Mouse (Mus musculus): ENCODE results near the gene Arhgap35.
A peak's percentile ranks its signal among the peaks of the same experiment; 100 is the strongest.

The Arhgap35 gene

DNA sequence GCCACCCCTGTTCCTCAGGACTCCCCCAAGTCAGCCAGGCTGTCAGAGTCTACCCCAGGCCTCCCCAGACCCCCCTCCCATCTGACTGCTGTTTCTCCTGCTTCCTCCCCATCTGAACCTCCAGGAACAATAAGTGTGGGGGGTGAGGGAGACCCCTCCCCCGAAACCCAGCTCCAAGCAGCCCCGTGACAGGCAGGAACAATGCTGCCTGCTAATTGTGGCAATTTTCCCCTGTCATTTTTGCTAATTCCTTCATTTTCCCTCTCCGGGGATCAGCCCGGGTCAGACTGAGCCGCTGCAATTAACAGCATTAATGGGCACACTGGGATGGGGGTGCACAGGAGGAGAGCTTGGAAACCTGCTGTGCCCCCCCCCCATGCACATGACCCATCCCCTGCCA, 146.7 kb downstream of the Arhgap35 start:
- no peak for DNase-seq (ENCODE audit: low spot score in 2 of 2)

DNA sequence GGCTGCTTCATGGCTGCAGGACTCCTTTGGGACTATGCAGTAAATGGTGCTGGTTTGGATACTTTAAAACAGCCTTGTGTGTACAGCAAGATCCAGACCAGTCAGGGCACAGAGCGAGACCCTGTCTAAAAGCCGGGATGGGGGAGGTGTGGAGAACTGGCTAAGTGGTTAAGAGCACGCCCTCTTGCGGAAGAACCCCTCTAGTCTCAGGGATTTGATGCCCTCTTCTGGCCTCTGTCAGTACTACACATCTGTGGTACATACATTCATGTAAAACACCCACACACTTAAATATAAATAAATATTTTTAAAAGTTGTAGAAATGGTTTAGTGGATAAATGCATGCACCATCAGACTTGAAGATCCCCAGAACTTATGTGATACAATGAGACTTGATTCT, 148.2 kb downstream of the Arhgap35 start:
- no peak for DNase-seq (ENCODE audit: low spot score in 2 of 2)

DNA sequence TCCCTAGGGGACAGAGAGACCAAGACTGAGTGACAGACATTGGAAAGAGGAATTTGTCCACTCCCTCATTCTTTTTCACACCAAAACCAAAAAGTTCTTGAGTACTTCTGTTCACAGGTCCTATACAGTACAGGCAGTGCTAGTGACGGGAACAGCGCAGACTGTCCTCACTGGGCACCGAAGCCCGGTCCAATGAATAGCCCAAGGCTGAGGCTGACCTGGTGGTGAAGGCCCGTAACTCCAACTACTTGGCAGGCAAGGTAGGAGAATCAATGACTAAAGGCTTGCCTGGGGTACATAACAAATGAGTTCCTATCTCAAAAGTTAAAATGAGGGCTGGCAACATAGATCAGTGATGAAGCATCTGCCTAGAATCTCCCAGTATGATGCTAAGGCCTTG, 149.2 kb downstream of the Arhgap35 start:
- DNase-seq (ENCODE audit: low spot score in 2 of 2) = no peak

DNA sequence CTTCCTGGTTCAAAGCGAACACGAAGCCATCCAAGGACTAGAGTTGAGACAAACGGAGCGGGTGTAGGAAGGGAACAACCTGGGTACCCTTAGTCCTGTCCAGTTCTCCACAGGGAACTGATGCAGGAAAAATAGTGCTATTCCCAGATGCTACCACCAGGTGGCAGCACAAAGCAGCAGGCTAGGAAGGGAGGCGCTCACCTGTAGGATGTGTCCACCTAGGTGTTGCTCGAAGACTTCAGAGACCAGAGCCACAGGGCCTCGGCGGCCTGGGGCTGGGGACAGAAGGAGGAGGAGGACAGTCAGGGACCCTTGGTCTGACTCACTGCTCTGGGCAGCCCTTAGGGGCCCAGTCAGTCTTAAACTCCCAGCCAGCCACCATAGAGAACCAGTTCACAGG, 149.6 kb downstream of the Arhgap35 start:
- DNase-seq (ENCODE audit: low spot score in 2 of 2) = peak in 1 of 2 experiments; percentile 44

DNA sequence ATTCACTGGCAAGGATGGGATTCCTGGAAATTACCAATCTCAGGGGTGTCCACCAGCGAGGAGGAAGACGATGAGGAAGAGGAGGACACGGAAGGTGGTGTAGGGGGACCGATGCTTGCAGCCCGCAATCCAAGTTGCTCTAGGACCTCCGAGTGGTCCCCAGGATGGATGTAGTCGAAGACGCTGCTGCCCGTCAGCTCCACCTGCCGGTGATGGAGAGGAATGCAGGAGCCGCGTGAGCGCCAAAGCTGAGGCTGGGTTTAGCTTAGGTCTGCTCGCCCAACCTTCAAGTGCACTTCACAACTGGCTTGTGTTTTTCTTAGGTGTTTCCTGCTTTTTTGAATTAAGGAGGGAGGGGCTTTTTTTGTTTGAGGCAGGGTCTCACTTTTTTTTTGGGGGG, 151.6 kb downstream of the Arhgap35 start:
- peak; percentile 48 to 68 for DNase-seq (ENCODE audit: low spot score in 2 of 2)

DNA sequence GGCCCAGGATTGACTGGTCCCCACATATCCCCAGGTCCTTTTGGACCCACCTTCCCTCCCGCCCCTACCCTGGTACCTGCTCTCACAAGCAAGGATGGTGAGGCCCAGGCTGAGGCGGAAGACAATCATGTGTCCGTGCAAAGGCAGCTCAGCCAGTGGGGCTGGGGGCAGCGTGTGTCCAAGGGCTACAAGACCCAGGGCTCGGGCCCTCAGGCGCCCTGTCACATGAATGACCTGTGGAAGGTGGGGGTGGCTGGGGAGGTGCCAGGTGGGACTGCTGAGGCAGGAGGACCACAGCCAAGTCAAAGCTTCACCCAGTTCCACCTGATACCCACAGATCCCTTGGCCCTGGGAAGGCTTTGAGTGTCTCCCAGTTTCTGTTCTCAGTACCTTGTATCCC, 153.1 kb downstream of the Arhgap35 start:
- no peak for DNase-seq (ENCODE audit: low spot score in 2 of 2)

DNA sequence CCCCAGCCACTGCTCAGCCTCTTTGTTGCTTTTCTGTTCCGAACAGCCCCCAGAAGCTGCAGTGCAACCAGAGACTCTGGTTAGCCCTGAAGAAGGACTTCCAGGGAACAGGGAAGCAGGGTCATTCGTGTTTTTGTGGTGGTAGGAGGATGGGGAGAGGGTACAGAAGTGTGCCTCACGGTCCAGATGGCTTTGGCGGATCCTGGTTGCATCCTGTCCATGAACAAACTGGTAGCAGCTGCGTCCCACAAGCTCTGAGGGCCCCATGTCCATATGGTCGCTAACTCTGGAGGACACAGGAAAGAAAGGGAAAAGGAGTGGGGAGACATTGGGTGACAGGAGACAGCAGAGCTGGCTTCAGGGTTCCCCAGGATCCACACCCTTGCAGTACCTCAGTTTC, 153.6 kb downstream of the Arhgap35 start:
- DNase-seq (ENCODE audit: low spot score in 2 of 2) = no peak

DNA sequence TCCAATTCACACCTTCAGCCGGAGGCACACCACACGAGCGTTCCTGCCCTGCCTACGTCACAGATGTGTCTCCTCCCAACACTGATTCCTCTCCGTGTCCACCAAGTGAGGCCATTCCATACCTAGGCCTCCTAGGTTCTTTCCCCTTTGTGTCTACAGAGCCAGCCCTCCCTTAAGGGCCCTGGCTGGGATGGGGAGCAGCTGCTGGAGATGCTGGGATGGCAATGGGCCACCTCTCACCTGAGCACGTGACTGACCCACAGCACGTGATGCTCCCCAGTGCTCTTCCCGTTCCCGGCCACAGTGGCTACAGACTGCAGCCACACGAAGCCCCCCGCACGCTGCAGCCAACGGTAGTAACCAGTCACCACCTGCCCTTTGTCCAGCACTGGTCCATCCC, 154.2 kb downstream of the Arhgap35 start:
- no peak for DNase-seq (ENCODE audit: low spot score in 2 of 2)

DNA sequence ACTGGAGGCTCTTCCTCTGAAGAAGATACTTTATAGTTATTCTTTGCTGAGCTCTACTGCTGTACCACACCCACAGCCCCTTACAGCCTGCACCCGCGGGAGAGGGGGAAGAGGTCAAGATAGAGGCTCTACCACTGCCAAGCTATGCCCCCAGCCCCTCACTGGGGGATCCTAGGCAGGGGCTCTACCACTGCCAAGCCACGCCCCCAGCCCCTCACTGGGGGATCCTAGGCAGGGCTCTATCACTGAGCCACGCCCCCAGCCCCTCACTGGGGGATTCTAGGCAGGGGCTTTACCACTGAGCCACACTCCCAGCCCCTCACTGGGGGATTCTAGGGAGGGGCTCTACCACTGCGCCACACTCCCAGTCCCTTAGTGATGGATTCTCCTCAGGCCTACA, 158.5 kb downstream of the Arhgap35 start:
- no peak for DNase-seq (ENCODE audit: low spot score in 2 of 2)

DNA sequence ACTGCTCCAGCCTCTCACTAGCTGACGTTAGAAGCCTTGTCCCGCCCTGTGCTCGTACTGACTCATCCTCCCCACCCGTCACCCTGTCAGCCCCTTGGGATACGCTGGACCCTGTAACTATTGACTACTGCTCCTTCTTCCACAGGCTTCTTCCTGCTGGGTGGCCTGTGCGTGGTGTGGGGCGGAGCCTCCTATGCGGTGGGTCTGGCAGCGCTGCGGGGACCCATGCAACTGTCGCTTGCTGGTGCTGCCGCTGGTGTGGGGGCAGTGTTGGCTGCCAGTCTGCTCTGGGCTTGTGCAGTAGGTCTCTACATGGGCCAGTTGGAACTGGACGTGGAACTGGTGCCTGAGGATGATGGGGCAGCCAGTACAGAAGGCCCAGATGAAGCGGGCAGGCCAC, 159.8 kb downstream of the Arhgap35 start:
- no peak for DNase-seq (ENCODE audit: low spot score in 2 of 2)

DNA sequence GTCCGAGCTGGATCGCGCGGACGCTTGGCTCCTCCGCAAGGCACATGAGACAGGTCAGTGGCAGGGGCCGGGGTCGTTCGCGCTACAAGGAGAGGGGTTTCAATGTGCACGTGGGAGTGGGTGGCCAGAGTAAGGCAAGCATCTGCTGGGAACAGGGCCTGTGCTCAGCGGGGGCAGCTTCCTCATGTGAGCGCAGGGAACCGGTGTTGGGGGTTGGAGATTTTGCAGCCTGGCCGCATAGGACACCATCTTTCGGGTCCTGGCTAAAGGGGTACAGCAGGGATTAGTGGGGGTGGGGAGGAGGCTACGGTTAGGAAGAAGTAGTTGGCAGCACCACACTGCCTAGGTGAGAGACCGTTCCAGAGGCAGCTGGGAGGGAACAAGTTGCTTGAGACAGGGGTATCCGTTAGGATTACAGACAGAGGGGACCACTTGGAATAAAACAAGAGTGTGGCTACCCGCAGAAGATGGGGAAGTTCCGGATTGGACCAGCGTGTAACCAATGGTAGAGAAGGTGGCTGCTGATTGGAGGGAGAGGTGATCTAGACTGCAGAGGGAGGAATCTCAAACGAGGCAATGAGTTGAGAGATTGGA, 161.6 kb downstream of the Arhgap35 start:
- DNase-seq (ENCODE audit: low spot score in 2 of 2) = peak; percentile 49 to 78

DNA sequence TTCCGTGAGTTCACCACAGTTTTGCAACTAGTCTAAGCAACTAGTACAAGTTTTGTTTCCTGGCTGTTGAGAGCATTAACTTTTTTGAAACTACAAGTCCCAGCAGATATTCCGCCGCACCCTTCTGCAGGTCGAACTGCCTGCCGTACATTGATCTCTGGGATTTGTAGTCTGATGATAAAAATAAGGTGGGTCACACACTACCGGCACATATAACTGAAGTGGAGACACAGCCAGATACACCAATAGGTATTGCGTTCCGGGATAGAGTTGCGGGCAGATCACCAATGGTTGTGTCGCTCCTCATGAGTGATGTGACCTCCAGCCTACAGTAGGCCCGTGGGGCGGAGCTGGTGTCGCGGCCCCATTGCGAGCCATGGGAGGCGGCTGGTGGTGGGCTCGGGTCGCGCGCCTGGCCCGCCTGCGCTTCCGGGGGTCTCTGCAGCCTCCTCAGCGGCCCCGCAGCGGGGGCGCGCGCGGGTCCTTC, 162.2 kb downstream of the Arhgap35 start, which contains the start of gene Tmem160:
Tmem160 (plus strand) TSS at position 193 of the 487 bp plus-strand sequence.
- DNase-seq (ENCODE audit: low spot score in 2 of 2) = peak; percentile 95 to 98

DNA sequence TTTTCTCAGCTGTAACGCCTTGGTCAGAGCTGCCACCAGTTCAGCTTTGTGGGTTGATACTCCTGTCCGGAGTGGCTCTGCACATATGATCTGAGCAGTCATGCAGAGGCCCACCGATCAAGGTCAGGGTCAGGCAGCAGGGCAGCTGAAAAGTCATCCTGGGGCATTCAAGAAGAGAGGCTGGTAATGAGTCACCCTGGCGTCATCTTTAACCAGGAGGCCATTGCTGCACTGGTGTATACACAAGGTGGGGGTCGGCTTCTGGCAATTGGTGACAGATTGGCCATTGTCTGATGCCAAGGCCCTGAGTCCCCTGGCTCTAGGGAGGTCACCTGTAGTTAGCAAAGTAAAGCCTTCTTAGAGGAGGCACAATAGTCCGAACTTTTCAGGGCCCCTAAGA, 163.1 kb downstream of the Arhgap35 start:
- DNase-seq (ENCODE audit: low spot score in 2 of 2) = no peak
